Mouse (Mus musculus) liver, postnatal 0 days (tissue): ENCODE results near the gene Naa15. TPM values are rescaled to one million over a fixed set of nuclear protein-coding genes. Genes with fewer than 3 reads are reported as not detected.

Experiments
- ATAC-seq: fragments of 200-750 bp; cut with Nextera tagmentation; 2 replicates; pipeline ENCODE4 v1.8.0; 2017; ENCODE audit warnings: mild to moderate bottlenecking, moderate library complexity
- DNase-seq: peaks from one replicate; pipeline ENCODE4 v3.0.0-alpha.2; 2016
- H3K27ac ChIP-seq: fragments of 300-500 bp; sonication (generic); 2 replicates; pipeline ENCODE4 v1.5.1; 2014; ENCODE audit warnings: antibody characterized with exemption, moderate library complexity, mild to moderate bottlenecking, low read depth
- H3K27me3 ChIP-seq: fragments of 300-500 bp; sonication (generic); 2 replicates; pipeline ENCODE4 v1.6.1; 2014; ENCODE audit warnings: low read length, control low read depth, mixed read lengths; ENCODE audit not compliant: insufficient read depth
- H3K36me3 ChIP-seq: fragments of 300-500 bp; sonication (generic); replicated peaks from 2 replicates; pipeline ENCODE4 v1.6.1; 2014; ENCODE audit warnings: mild to moderate bottlenecking, control low read depth, low read length, moderate library complexity, mixed read lengths; ENCODE audit not compliant: insufficient read depth
- H3K4me1 ChIP-seq: fragments of 300-500 bp; sonication (generic); 2 replicates; pipeline ENCODE4 v1.6.1; 2014; ENCODE audit warnings: antibody characterized with exemption, mild to moderate bottlenecking, control low read depth; ENCODE audit not compliant: insufficient read depth
- H3K4me2 ChIP-seq: fragments of 300-500 bp; sonication (generic); 2 replicates; pipeline ENCODE4 v1.6.1; 2014; ENCODE audit warnings: low read depth, mild to moderate bottlenecking, low read length, moderate library complexity, mixed read lengths
- H3K4me3 ChIP-seq: fragments of 300-500 bp; sonication (generic); 2 replicates; pipeline ENCODE4 v1.5.1; 2014; ENCODE audit warnings: low read depth, low read length
- H3K9ac ChIP-seq: fragments of 300-500 bp; sonication (generic); replicated peaks from 2 replicates; pipeline ENCODE4 v1.6.1; 2014; ENCODE audit warnings: mild to moderate bottlenecking, moderate library complexity
- H3K9me3 ChIP-seq: fragments of 300-500 bp; sonication (generic); 2 replicates; pipeline ENCODE4 v1.6.1; 2016; ENCODE audit warnings: mild to moderate bottlenecking, control low read depth, low read length, mixed read lengths
- CTCF ChIP-seq: sonication (generic); IDR thresholded peaks from 2 replicates; pipeline ENCODE4 v1.5.1; 2016; ENCODE audit warnings: antibody characterized with exemption, low read depth
- EP300 ChIP-seq: IDR thresholded peaks from 2 replicates; pipeline ENCODE4 v1.6.1; 2016; ENCODE audit warnings: antibody characterized with exemption, low read depth, mild to moderate bottlenecking
- WGBS: fragments of 180-500 bp; shearing (Covaris S2); extraction: QIAGEN DNeasy Blood & Tissue Kit; methylation state at CpG from one replicate; pipeline ENCODE4 v1.1.7; 2014; ENCODE audit not compliant: insufficient replicate concordance; 5-methylcytosine and 5-hydroxymethylcytosine counted together
- polyA plus RNA-seq: library from polyadenylated mRNA; unstranded; fragments of >200 nt; fragmentation: Nextera tagmentation; extraction: Ambion mirVana; gene quantifications from 2 replicates; pipeline ENCODE4 v1.2.1, GENCODE M21; 2015

Naa15 gene
- polyA plus RNA-seq, 1 experiment from 2014 or later, result 11.9 TPM

- no peak overlapping the region for H3K4me3 ChIP-seq
- no peaks in the 10 kb centered on the region for H3K36me3 ChIP-seq
- TF ChIP-seq CTCF (peak; percentile 40), EP300 (no peak)
- H3K4me2 ChIP-seq, result no peak overlapping the region
- WGBS, result 52% methylated on average over 5 of the region's 5 CpGs
- ATAC-seq, result no peak
- H3K4me1 ChIP-seq, result peaks cover 9% of the 10 kb centered on the region; the same call in 1 of the 2 replicates
- no peak for DNase-seq
- no peaks in the 10 kb centered on the region for H3K27me3 ChIP-seq
- no peak overlapping the region for H3K9ac ChIP-seq
- H3K9me3 ChIP-seq, result no peaks in the 10 kb centered on the region
- H3K27ac ChIP-seq, result peak overlapping the region; percentile 17; the same call in 1 of the 2 replicates
Observed at GRCm38 (mm10) chr3:51373544-51373943, 41.4 kb upstream of the Naa15 start.

- ATAC-seq (peak; percentile 40), DNase-seq (peak; percentile 72)
- Histone ChIP-seq H3K9me3 (no peaks in the 10 kb centered on the region), H3K4me3 (no peak overlapping the region), H3K27me3 (no peaks in the 10 kb centered on the region), H3K27ac (no peak overlapping the region), H3K4me1 (peaks cover 13% of the 10 kb centered on the region; the same call in 1 of the 2 replicates), H3K4me2 (no peak overlapping the region), H3K36me3 (no peaks in the 10 kb centered on the region), H3K9ac (no peak overlapping the region)
- TF ChIP-seq EP300 (peak; percentile 59), CTCF (peak; percentile 83)
- WGBS, result 51% methylated on average over 19 of the region's 19 CpGs
Observed at GRCm38 (mm10) chr3:51375307-51376265, 39.4 kb upstream of the Naa15 start.

- Histone ChIP-seq H3K27ac (peak overlapping the region; percentile 61), H3K4me2 (peak overlapping the region; percentile 71), H3K9ac (peak overlapping the region; percentile 52), H3K36me3 (no peaks in the 10 kb centered on the region), H3K9me3 (no peaks in the 10 kb centered on the region), H3K27me3 (no peaks in the 10 kb centered on the region), H3K4me3 (peak overlapping the region; percentile 43), H3K4me1 (peaks cover 13% of the 10 kb centered on the region; the same call in 1 of the 2 replicates)
- ATAC-seq (peak; percentile 34; the same call in 1 of the 2 replicates), DNase-seq (no peak)
- TF ChIP-seq CTCF, result peak; percentile 67
- no peak for TF ChIP-seq EP300
- WGBS, result 33% methylated on average over 31 of the region's 31 CpGs
Observed at GRCm38 (mm10) chr3:51377878-51378664, 36.9 kb upstream of the Naa15 start.

- H3K4me3 ChIP-seq, result peak overlapping the region; percentile 43
- peak overlapping the region; percentile 71 for H3K4me2 ChIP-seq
- H3K27ac ChIP-seq, result no peak overlapping the region; the same call in 1 of the 2 replicates
- no peaks in the 10 kb centered on the region for H3K27me3 ChIP-seq
- H3K36me3 ChIP-seq, result no peaks in the 10 kb centered on the region
- WGBS, result 77% methylated on average over 3 of the region's 3 CpGs
- no peaks in the 10 kb centered on the region for H3K9me3 ChIP-seq
- no peak for ATAC-seq
- no peak for DNase-seq
- peak overlapping the region; percentile 52 for H3K9ac ChIP-seq
- TF ChIP-seq EP300 (no peak), CTCF (no peak)
- H3K4me1 ChIP-seq, result peaks cover 15% of the 10 kb centered on the region; the same call in 1 of the 2 replicates
Observed at GRCm38 (mm10) chr3:51378665-51378946, 36.3 kb upstream of the Naa15 start.

GRCm38 (mm10) chr3:51379786-51380659, 34.9 kb upstream of the Naa15 start:
- Histone ChIP-seq H3K36me3 (no peaks in the 10 kb centered on the region), H3K27ac (no peak overlapping the region), H3K4me1 (peaks cover 15% of the 10 kb centered on the region; the same call in 1 of the 2 replicates), H3K27me3 (no peaks in the 10 kb centered on the region), H3K4me3 (no peak overlapping the region), H3K9ac (no peak overlapping the region), H3K4me2 (no peak overlapping the region), H3K9me3 (no peaks in the 10 kb centered on the region)
- no peak for TF ChIP-seq CTCF
- no peak for TF ChIP-seq EP300
- DNase-seq (no peak), ATAC-seq (peak; percentile 44; the same call in 1 of the 2 replicates)
- whole genome bisulfite sequencing, result 63% methylated on average over 5 of the region's 5 CpGs
